Mouse (Mus musculus): ENCODE results near the gene 1700029H14Rik.

Gene 1700029H14Rik

DNA sequence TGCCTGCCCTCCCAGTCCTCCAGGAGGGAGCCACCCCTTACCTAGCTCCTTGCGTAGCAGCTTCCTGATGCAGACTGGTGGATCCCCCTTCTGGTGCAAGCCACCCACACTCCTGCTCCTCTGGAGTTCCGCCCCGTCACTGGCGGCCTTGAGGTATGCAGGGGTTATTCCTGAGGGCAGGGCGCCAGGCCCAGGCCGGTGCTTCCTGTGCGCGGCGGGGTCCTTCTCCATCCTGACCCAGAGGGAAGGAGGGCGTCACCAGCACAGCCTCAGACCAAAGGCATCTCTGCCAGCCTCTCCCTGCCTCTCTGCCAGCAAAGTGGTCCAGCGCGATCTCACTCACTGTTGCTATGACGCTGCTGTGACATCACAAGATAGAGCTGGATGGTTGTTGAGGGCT, at the start of gene 1700029H14Rik:
1700029H14Rik (minus strand) TSS at position 344 of the 400 bp plus-strand sequence.
- in situ Hi-C loops (cut with MboI, MseI): no loop called here

DNA sequence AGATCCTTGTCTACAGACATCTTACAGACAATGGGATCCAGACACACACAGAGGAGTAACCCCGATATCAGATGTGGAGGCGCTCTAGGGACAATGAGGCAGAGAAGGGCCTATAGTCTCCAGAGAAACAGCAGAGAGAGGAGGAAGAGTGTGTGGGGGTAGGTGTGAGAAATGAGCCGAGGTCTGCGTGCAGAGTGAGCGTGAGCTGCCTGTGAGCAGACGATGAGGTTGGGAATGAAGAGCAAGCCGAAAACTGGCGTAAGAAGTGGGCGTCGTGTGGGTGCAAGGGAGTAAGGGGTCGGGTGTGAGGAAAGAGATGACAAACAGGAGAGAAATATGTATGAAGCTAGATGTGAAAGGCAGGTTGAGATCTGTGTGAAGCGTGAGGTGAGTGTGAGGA, 49.4 kb upstream of the 1700029H14Rik start:
- in situ Hi-C loops (cut with MboI, MseI): no loop called here

DNA sequence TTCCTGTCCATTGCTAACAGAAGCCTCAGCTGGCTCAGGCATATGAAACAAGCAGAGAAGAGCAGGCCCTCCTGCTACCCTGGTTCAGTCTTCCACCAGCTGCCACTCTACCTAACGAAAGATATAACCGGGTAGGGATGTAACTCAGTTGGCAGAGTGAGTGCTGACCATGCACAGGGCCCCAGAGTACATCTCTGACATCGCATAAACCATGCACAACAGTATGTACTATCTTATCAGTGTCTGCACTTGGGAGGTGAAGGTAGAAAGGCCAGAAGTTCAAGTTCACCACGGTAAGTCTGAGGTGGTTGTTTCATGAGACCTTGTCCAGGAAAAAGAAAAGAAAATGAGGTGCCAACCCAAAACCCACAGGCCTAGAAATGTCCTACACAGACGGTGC, 47.7 kb upstream of the 1700029H14Rik start:
- in situ Hi-C loops (cut with MboI, MseI): no loop called here

DNA sequence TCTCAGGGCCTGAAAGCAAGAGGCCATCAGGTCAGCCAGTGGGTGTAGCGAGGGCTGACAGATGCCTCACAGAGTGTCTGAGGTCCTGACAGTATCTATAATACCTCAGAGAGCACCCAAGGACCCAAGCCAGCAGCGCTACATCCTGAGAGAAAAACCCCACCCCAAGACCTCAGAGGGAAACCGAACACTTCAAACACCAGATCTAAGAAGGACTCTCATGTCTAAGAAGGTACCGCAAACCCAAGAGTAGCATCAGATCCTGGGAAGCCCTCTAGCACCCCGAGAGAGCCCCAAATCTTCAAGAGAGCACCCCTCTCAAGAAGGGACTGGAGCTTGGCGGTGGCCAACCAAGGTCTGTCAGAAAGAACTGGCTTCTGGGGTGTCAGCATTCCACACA, 46.7 kb upstream of the 1700029H14Rik start:
- in situ Hi-C loops (cut with MboI, MseI): no loop called here

DNA sequence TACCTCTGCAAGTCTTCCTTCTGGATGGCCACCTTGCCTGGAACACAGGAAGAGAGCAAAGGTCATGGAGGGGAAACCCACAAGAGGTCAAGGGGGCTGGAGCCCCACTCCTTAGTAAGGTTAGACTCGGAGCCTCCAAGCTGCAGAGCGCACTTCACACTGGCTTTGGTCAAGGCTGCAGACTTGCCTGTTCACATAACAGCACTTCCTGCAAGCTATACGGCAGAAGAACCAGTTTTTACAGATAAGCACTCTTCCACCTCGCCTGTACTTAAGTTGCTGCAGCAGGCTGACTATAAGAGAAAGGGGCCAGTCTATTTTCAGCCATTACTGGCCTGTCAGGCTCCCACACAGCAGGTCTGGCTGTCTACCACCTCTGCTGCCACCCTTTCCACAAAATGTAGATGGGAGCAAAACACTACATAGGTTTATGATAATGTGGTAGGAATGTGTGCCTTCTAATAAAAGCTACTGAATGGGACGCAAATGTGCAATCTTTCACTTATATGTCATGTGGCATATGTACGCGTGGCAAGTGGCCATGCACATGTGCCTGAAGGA, 43.7 kb upstream of the 1700029H14Rik start:
- in situ Hi-C loops (cut with MboI, MseI): no loop called here

DNA sequence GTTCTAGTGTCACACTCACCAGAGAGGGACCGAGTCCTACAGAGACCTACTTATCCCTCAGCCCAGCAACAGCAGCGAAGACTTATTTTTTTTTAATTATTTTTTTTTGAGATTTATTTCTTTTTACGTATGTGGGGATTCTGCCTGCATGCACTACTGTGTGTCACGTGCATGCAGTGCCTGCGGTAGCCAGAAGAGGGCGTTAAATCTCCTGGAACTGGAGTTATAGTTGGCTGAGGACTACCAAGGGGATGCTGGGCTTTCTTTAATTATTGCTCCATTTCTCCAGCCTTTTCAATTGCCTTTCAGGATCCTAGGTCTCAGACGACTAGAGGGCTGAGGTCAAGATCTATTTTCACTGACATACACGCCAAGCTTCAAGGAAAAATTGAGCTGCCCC, 40.4 kb upstream of the 1700029H14Rik start:
- in situ Hi-C loops (cut with MboI, MseI): loop anchor here (5.0 kb wide), 1 partner anchor 75 kb away; the partner anchor contains the start of gene Rasa3

DNA sequence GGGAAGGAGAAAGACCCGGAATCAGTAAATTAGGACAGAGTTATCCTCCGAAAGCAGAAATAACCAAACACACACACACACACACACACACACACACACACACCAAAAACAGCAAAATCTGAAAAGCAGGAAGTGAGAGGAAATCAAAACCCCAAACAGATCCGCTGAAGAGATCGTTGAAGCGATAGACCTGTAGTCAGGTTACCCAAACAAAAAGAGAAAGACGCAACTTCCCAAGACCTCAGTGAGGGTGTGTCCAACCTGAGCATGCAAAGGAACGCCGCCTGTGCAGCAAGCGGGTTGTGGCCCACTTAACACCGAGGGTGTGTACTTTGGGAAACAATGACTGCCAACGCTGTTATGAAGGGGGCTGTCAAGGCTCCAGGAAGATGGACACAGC, 38.9 kb upstream of the 1700029H14Rik start:
- in situ Hi-C loops (cut with MboI, MseI): loop anchor here (5.0 kb wide), 1 partner anchor 76 kb away; the partner anchor contains the start of gene Rasa3

DNA sequence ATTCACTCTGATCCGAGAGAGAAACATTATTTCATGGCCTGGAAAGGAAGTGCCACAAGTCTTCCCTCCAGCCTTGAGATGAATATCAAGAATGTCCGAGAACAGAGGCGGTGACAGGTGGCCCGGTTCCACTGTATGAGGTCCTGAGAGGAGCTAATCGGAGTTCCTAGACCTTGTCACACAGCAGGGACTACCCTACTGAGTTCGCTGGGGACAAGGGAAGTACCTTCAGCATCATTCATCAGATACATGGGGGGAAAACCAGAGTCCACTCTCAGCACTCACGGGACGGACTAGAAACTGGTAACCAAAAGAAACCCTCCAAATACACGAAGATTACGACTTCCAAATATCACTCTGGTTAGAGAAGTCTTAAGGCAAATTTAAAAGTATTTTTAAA, 38.5 kb upstream of the 1700029H14Rik start:
- in situ Hi-C loops (cut with MboI, MseI): loop anchor here (5.0 kb wide), 1 partner anchor 77 kb away; the partner anchor contains the start of gene Rasa3

DNA sequence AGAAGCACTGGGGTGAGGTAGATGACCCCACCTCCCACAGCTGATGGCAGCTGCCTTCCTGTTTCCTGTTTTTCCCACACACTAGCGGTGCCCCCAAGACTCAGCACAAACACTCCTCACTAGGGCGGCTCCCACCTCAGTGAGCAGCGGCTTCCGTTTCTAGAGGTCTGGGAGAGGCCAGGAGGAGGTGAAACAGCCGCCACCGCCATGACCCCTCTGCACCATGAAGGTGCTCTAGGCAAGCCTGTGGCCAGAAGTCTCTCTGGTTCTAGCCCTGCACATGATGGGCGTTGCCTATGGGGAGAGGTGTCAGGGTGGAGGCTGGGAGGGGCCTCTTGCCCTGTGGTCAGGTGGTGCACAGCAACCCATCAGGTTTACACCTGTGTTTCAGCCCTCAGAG, 37.9 kb upstream of the 1700029H14Rik start:
- in situ Hi-C loops (cut with MboI, MseI): loop anchor here (5.0 kb wide), 1 partner anchor 77 kb away; the partner anchor contains the start of gene Rasa3

DNA sequence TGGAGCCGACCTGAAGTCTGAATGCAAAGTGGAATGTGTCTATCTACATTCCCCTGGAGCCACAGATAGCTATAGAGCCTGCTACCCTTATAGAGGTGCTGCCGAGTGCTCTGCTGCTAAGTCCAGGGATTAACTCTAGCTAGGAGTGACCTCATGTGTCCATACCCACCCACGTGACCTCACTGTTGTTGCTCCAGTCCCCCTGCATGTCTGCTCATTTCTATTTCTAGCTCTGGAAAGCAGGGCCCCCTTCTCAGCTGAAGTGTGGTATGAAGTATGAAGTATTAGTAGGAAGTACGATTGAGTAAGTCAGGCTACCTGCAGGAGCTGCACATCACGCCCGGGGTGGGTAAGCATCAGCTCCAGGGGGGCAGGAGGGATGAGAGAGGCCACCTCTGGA, 35.5 kb upstream of the 1700029H14Rik start:
- in situ Hi-C loops (cut with MboI, MseI): no loop called here

DNA sequence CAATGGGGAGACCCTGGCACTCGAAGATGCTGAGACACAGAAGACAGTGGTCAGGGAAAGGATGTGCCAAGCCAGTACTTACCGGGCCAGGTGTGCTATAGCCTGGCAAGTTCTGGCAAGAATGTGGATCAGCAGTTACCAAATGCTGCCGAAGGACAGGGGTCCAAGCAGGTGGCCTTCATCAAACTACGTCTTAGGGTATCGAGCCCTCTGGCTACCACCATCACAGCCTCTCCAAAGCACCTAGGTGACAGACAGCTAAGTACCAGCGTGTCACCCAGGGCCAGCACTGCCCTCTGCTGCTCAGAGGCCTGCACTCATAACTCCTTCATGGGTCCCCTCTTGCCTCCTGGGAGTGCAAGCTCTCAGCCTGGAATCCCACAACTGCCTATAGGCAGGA, 33.6 kb upstream of the 1700029H14Rik start:
- in situ Hi-C loops (cut with MboI, MseI): no loop called here

DNA sequence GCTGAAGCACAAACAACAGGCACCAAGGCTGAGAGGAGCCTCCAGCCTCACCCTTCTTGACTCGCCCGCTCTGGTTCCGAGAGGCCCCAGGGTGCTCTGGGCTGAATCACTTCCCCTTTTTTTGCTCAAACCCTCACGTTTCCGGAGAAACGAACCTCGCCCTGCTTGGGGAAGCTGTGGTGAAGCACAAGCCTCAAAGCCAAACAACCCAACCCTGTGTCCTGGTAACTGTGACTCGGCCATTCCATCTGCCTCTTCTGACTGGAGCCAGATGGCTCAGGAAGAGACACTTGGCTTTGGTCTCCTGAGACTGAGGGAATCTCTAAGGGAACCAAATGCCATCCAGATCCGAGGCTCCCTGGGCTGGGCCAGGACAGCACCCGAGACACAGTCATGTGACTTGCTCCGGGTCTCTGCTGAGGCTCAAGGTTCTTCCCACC, 32.6 kb upstream of the 1700029H14Rik start:
- in situ Hi-C loops (cut with MboI, MseI): no loop called here

DNA sequence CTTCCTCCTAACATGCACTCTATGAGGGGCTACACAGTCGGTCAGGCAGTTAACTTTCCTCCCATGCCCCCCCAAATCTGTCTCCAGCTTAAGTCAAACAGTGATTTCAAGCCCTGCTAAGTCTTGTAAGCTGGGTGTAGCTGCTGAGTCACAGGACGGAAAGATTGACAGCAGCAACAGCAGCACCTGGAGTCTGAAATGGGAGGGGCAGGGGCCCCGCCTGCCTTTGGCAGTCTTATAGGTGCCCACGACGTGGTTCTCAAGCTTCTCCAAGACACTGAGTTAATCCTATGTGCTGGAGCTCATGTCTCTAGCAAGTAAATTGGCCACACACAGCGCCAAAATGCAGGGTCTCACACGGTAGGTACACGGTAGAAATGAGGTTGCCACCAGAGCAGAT, 31.1 kb upstream of the 1700029H14Rik start:
- in situ Hi-C loops (cut with MboI, MseI): no loop called here

DNA sequence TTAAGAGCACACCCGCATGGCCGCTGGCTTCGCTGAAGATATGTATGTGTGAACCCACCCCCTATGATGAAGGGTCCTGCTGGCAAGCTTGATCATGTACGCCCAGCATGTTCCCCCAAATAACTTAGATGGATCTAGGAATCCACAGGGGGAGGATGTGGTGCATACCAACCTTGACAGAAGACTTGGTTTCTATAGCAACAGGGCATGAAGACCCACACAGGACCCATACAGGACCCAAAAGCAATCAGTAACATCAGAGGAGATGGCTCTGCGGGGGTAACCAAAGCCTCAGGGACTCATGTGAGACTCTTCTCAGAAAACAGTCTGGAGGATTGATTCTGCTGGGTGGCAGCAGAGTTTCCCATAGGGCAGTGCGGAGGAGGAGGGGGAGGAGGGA, 29.0 kb upstream of the 1700029H14Rik start:
- in situ Hi-C loops (cut with MboI, MseI): no loop called here

DNA sequence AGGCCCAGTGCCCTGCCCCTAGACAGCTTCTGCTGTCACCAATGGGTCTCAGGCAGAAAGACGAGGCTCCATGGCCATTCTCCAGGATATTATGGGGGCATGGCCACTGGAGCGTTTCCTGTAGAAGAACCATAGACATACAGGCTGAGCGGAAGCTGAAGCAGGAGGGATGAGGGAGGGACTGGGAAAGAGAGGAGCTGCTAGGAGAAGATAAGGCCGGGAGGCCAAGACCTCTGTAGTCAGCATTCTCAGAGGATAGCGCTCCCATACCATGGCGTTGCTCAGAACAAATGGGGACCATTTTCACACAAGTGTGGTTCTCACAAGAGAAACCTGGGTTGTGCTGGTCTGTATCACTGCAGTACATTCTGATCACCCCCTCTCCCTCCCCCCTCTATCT, 26.8 kb upstream of the 1700029H14Rik start:
- in situ Hi-C loops (cut with MboI, MseI): loop anchor here (10.0 kb wide), 1 partner anchor 366 kb away; no protein-coding TSS in a partner anchor

DNA sequence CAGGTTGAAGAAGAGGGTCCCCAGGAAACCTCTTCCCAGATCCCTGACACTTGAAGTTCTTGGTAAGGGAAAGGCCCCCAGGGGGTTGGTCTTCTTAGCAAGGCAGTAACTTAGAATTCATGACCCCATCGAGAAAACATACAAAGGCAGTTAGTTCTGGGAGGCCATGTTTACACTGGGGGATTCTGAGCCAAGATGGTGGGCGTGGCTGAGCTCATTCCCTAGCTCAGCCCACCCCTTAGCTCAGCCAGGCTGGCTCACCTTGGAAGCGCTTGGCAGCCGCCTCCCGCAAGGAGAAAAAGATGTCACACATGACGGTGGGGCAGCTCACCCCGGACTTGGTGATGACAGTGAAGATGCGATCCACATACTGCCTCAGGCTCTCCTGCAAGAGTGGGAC, 22.4 kb upstream of the 1700029H14Rik start:
- in situ Hi-C loops (cut with MboI, MseI): loop anchor here (10.0 kb wide), 1 partner anchor 370 kb away; no protein-coding TSS in a partner anchor

DNA sequence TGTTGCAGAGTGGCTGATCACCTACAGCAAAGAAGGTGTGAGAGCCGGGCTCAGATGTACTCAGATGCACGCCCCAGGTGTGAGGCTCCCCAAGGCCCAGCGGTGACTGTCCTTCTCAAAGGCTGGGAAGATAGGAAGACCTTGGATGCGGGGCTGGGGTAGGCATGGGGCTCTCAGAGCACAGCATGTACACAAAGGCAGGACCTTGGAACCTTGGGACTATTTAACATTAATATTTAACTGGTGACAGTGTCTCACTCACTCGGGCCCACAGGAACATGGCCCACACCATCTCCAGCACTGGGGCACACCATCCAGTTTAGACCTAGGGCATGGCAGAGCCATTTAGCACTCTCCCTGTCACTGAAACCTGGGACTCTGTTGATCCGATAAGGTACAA, 15.6 kb upstream of the 1700029H14Rik start:
- in situ Hi-C loops (cut with MboI, MseI): no loop called here

DNA sequence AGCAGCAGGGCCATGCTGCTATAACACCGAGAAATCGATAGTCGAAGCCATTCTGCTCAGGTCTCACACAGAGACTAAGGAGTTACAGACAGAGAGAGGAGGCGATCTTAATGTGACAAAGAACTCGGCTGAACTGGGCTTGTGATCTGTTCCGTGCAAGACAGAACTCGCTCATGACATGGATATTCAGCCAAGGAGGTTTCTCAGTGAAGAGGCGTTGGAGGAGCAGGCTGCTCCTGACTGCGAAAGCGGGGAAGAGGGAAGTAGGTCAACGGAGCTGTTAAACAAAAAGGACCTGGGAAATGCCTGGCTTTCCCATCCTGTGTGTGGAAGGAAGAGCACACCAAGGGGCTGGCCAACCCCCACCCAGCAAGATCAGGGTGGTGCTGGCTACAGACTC, 9.7 kb upstream of the 1700029H14Rik start:
- in situ Hi-C loops (cut with MboI, MseI): no loop called here

DNA sequence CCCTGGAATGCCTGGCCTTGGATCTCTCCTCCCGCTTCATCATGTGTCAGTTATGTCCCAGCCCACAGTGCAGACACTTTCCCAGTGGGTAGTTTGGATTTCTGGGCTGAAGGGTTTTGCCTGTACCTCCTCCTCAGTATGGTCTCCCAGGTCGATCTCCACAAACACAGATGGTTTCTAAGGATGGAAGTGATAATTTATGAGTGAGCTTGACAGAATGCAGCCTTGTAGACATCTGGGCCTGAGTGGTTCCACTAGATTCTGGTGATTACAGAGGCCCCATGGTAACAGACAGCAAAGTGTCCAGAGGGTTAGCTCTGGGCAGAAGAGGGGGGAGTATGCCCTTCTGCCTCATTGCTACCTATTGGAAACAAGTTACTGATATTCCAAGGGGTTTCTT, 4.7 kb downstream of the 1700029H14Rik start:
- in situ Hi-C loops (cut with MboI, MseI): loop anchor here (5.0 kb wide), 1 partner anchor 195 kb away; no protein-coding TSS in a partner anchor

DNA sequence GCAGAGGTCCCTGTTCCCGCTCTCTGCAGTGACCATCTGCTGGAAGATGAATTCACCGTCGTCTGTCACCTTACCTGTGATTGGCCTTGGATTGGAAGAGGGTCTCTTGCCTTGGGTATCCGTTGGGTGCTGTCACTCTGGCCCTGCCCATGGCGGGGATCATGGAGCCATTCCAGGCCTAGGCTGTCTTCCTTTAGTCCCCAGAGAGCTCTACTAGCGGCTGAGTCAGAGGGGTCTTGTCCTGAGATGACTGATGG, 10.8 kb downstream of the 1700029H14Rik start:
- in situ Hi-C loops (cut with MboI, MseI): no loop called here

DNA sequence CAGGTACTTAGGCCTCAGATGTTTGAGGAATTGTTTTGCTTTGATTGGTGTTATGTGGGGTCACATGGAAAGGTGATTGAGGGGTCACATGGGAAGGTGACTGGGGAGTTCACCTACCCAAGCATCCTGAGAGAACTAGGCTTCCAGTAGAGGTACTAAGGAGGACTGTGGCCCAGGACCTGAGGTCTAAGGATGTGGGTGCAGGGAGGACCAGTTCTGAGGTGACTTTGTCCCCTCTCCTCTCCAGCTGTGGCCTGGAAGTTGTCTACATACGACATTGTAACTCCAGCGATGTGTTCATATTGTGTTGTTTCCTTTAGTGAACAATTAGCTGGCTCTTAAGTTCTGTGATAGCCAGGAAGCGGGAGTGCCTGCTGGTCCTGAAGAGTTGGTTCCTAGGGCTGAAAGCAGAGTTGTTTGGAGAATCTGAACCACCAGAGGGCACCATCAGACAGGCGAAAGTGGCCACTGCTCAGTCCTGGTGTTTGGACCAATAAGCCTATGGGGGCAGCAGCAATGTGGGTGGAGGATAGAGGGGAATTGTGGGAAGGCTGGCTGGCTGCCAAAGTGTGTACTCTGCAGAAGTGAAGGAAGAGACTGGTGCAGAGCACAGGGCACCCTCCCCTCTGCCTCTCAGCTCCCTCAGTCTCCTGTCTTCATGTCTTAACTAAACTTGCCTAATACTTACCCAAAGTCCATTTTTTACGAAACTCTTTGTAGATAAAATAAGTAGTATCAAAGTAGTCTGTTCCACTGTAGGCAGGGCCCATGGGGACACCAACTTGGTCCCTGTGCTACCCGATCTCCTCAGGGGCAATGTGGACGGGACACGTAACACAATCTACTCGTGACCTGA, 11.3 kb downstream of the 1700029H14Rik start:
- in situ Hi-C loops (cut with MboI, MseI): no loop called here

DNA sequence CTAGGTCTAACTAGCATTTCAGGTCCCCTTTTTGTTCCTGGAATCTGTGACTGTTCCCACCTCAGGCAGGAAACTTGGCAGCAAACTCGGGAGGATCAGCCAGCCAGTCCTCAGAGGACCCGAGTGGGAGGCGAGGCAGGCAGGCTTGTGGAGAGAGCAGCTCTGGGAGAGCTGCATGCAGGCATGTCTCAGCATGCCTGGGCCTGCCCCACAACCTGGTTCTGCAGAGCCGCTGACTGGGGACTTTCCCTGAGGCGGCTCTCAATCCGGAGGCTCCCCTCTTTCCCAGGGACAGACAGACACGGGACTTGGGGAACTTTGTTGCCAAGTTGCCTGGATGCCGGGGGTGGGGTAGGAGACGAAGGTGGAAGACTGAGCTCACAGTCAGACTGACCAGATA, 13.4 kb downstream of the 1700029H14Rik start:
- in situ Hi-C loops (cut with MboI, MseI): no loop called here

DNA sequence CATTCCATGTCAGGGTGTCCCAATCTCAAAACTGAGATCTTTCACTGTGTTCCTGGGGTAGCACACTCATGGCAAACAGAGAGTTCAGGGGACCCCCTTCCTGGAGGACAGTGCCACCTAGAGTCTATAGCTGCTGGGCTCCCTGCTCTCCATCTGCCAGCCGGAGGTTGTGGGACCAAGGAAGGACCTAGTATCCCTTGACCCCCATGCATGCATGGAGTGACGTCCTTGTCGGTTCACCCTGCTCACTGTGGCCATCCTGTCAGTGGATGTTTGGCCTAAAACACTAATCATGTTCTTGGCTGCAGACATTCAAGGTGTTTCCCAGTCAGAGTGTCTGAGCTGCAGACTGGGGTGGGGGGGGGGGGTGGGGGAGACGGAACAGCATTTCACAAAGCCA, 14.0 kb downstream of the 1700029H14Rik start:
- in situ Hi-C loops (cut with MboI, MseI): no loop called here
